ENCODE assay signal across 11 mouse cellular contexts in the genomic region with DNA sequence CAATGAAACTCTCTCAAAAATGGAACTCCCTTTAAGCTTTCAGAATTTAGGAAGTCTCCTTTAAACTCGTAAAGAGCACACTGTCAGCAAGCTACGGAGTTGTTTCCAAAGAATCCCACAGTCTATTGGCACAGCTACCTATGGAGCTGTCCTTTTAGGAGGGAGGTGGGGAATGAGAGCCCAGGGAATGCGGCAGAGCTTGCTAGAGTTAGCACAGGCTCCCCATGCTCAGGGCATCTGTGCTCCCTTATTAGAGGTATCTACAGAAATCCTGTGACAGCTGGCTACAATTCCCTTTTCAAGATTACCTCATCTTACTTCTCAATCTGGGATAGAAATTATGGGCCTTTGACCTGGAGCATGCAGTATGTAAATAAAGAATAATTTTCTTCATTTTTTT. TPM values are rescaled to one million over a fixed set of nuclear protein-coding genes. Genes with fewer than 3 reads are reported as not detected.
"Had no signal": no experiment of that assay in that cellular context is flagged by ENCODE, and none has a peak within 500 bp of the region (broad histone marks: within the 10 kb centered on the region; RNA-seq: fewer than 3 reads in every experiment).

No protein-coding gene starts in this region.

- DNase-seq: kidney, adult 8-10 months; kidney, postnatal 25 days; layer of hippocampus, postnatal 36 days; liver; liver, embryonic 13.5 days; liver, postnatal 0 days; lung, postnatal 14 days; right cerebral cortex, postnatal 25 days; thymus, postnatal 14 days had no signal

- ATAC-seq: liver, postnatal 0 days; midbrain, embryonic 15.5 days had no signal

RNA-seq across cellular contexts. Expression of gene Gm8773, which starts 36.9 kb away (rescaled TPM):
- total RNA-seq: layer of hippocampus, postnatal 36 days; left cerebral cortex, postnatal 36 days had no signal
